Mouse (Mus musculus) brain, embryonic 18.5 days (tissue): ENCODE results near the gene Lbx2.

Experiments
- DNase-seq: peaks from one replicate; pipeline ENCODE4 v3.0.0-alpha.2; 2012; ENCODE audit warnings: low read depth, low spot score

Lbx2 gene

DNA sequence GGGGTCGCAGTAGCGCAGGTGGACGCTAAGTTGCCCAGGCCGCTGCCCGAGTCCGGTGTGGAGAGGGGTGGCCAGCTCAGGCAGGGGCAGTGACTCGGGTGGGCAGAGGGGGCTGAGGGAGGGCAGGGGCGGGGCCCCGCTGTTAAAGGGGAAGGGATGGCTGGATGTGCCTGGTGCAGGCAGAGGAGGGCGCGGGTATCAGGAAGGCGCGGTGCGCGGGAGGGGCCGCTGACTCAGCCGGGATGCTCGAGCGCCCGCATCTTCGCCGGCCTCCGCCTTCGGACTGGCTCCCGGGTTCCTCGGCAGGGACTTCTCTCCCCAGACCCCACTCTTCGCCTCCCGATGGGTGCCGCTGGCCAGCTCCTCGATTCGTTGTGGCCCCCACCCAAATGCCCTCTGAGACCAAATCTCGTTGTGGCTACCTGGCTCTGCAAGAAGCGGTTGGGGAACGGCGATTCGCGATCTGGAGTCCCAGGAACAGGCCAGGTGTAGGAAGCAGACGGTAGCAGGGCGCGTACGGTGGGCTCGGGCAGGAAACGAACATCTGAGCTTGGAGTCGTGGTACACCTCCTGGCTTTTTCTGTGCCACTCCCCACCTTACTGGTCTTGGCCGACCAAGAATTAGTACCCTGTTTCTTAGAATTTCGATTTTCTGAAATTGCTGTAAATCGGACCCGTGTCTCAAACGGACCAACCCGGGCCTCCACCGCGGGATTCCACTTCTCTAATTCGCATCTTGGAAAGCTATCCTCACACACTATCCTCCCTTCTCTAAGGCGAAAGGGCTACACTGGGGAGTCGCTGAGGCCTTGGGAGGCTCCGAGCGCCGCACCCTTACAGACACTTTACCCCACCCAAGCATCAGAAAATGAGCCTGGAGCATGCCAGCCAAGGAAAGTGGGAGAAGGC, 15.6 kb upstream of the Lbx2 start:
- DNase-seq: no peak

- DNase-seq: no peak
These were observed 14.9 kb upstream of the Lbx2 start for GRCm38 (mm10) chr6:83071220-83071619.

GRCm38 (mm10) chr6:83074979-83075378, 11.2 kb upstream of the Lbx2 start:
- no peak for DNase-seq

- DNase-seq: no peak
These were observed 8.4 kb upstream of the Lbx2 start, which contains the start of gene Pcgf1 for GRCm38 (mm10) chr6:83077630-83078323. Gene Pcgf1, plus strand, starts transcription at chr6:83077869.

- peak; percentile 95 for DNase-seq
These were observed 7.8 kb upstream of the Lbx2 start for GRCm38 (mm10) chr6:83078324-83078858.

DNA sequence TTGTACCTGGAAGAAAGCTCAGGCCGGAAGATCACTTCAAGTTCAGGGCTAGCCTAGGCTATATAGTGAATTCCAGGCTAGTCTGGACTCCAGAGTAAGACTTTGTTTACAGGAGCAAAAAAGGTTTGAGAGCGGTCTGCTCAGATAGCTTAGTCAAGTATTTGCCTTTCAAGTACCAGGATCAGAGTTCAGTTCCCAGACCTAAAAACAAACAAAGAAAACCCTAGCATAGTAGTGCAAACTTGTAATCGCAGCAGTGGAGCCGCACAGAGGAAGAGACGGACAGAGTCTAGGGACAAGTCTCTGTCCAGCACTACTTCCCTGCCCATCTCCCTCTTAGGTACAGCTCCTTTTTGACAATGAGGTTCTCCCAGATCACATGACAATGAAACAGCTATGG, 6.0 kb upstream of the Lbx2 start:
- DNase-seq: no peak

DNA sequence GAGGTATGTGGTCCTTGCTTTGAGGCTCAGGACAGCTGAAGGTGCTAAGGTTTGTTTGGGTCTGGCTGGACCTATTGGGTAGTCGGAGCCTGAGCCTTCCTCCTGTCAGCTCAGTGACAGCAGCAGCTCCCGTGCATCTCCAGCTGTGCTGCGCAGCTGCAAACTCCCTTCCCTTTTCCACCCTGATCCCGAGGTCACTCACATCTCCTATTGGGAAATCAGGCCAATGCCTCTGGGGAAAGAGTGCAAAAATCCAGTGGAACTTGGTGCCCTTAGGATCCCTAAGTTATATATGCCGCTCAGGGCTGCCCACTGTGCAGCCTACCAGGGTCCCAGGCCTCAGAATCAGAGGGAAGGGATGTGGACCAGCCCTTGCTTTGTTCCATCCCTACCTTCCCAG, 2.7 kb upstream of the Lbx2 start:
- no peak for DNase-seq

- no peak for DNase-seq
These were observed 1.7 kb upstream of the Lbx2 start for GRCm38 (mm10) chr6:83084477-83084876.

DNA sequence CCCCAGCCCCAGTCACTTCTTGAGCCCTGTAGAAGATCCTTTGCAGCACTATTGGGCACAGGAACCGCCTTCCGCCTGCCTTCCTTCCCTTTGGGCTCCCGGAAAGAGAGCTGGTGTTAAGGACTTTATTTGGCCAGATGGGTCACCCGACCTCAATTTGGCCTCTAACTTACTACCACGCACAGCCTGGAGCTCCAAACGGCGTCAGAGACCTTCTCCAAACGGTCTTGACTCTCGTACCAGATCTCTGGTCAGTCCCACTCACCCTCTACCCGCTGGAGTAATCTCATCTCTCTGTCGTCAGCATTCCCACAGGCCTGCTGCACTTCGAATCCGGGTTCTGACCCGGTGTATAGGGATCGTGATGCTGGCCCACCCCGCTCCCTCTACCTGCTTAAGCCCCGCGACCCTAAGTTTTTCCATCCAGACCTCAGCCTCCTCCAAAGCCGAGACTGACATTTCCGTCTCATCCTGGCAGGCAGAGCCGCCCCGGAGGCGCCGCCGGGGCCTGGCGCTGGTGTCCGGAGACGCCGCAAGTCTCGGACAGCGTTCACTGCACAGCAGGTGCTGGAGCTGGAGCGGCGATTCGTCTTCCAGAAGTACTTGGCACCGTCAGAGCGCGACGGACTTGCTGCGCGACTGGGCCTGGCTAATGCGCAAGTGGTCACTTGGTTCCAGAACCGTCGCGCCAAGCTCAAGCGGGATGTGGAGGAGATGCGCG, 1.2 kb downstream of the Lbx2 start:
- DNase-seq: no peak

DNA sequence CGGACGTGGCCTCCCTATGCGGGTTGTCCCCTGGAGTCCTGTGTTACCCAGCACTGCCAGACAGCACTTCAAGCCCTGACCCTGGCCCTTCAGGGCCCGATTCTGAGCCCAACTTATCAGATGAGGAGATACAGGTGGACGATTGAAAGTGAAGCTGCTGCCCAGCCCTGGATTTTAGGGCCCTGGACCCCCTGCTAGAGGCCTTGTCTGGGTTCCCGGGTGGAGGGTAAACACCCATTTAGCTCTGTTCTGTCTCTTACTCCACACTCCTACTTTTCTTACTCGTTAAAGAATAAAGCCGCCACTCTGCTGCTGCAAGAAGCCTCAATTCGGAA, 1.7 kb downstream of the Lbx2 start:
- DNase-seq: no peak

DNA sequence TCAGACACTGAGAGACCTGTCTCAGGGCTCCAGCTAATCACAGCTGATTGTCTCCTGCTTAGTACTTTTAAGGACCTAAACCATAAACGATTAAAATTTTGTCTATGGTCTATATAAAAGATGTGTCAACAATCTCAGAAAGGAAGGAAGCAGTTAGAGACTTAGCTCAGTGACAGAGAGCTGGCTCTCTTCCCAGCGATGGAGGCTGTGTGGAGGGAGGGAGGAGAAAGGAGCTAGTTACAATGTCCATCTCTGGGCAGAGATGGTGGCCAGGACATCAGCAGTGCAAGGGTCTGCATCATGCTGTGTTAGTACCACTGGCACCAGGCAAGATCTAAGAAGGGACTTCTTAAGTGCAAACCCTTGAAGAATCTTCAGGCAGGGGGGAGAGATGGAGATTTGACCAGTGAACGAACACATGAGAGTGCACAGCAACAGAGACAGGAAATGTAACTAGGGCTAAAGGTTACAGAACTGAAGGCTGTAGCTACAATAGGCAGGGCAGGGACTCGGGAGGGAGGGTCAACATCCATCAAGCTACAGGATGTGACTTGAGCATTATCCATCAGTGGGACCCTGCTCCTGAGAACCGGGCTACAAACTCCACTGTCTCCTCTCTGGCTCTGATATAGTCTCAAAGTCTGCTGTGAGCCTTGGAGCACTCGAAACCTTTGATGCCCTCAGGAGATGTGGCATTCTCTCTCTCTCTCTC, 6.4 kb downstream of the Lbx2 start:
- DNase-seq: no peak

- no peak for DNase-seq
These were observed 9.8 kb downstream of the Lbx2 start for GRCm38 (mm10) chr6:83095968-83096367.

DNA sequence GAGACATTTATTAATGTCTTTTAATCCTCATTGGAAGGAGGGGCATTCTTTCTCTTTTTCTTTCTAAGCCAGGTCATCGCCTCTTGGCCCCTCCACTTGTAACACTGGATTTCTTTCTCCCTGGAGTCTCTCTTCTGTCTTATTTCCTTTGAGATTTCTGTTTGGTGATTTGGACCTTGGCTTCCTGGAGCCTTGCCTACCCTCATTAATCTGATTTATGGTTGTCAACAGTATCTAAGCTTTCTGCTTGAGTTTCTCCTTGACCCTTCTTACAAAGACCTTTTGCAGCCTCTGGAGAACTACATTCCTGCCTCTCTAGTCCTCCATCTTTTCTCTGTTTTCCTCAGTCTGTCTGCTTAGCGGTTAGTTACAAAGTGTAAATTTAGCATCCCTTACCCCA, 12.2 kb downstream of the Lbx2 start:
- DNase-seq: no peak

DNA sequence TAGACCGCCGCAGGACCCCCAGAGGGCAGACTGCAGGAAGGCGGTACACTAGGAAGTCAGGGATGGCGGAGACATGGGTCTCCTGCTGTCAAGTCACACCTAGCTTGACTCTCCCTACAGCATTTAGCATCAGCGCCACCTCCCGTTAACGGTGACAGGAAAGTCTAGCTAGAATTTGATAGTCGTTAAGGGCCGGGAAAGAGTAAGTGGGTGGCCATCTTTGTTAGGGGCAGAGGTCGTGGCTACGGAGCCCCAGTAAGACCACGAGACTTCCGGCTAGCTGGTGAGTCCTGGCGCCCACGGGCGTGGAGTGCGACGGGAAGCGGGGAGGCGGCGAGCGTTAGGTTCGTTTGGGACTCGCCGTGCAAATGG, 15.1 kb downstream of the Lbx2 start, which contains the start of the genes Ccdc142 and Gm42688:
Gene Ccdc142 (plus strand): TSS at position 286 of the 372 bp plus-strand sequence.
Gene Gm42688 (plus strand): TSS at position 302 of the 372 bp plus-strand sequence.
- DNase-seq: peak; percentile 83

DNA sequence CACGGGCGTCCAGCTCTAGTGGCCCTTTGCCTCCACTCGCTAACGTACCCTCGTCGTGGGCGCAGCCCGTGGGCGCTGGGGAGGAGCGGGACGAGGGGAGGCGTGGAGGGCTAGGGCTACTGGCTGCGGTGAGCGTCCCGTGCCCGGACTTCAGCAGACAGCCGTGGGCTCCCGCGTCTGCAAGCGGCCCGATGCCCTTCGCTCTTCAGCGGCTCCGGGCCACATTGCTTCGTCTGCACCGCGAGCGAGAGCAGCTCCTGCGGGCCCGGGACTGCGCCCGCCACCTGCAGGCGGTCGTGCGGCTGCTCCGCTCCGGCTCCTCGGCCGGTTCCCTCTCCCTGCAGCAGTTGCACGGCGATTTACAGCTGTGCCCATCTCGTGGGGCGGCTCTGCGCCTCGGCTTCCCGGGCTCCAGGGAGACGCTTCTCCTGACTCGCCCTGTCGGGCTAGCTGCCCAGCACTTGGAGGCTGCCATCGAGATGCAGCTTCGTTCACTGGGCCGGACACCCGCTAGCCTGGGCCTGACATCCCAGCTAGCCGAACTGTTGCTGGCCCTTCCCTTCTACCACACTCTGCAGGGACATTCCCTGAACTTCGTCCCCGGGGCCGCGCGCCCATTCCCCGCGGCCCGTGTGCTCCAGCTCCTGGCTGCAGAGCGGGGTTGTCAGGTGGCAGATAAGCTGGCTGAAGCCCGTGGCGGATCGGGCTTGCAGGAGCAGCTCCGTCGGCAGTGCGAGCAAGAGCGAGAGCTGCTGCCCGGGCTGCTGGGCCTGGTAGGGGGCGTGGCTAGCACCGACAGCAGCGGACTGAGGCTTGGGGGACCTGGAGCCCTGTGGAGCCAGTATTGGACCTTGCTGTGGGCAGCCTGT, 15.8 kb downstream of the Lbx2 start:
- DNase-seq: no peak

GRCm38 (mm10) chr6:83103130-83103650, 17.0 kb downstream of the Lbx2 start:
- DNase-seq: no peak

GRCm38 (mm10) chr6:83104158-83104557, 18.0 kb downstream of the Lbx2 start:
- no peak for DNase-seq

DNA sequence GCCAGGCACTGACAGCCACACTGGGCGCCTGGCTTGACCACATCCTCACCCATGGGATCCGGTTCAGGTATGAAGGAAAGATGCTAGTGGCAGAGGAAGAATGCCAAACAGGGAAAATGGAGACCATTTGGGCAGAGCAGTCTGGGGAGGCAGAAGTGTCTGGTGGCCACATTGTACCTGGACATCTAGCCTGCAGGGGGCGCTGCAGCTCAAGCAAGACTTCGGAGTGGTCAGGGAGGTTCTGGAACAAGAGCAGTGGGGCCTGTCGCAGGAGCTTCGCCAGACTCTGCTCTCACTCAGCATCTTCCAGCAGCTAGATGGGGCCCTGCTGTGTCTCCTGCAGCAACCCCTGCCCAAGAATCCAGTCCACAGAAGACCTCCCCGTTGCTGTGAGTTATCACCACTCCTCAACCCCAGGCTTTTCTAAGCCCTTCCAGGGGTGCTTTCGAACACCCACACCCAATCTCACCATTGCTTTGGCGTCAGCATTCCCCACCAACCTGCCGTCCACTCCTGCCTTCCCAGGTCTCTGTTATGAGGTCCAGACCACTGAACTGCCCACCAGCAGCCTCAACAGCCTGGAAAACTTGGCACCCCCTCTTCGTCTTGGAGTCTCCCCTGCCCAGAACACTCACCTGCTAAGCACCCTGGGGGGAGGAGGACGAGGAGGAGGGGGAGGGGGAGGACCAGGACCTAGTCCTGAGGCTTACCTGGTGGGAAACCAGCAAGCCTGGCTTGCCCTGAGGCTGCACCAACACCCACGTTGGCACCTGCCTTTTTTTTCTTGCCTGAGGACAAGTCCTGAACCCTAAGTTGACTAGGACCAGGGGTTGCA, 21.6 kb downstream of the Lbx2 start:
- no peak for DNase-seq
